Mouse (Mus musculus) forebrain, embryonic 11.5 days (tissue): ENCODE measurements at regions not wholly inside any gene's neighbourhood (a gene's known extent, or its start where the extent isn't known, plus 50 kb on each side); places are given as distances from the start of the nearest gene placed in this dataset.

Experiments
- ATAC-seq: fragments of 200-750 bp; cut with Nextera tagmentation; replicated peaks from 2 replicates; pipeline ENCODE4 v1.8.0; 2017; ENCODE audit warnings: moderate TSS enrichment; ENCODE audit not compliant: low FRiP score
- DNase-seq: peaks from one replicate; pipeline ENCODE4 v3.0.0-alpha.2; 2017; ENCODE audit warnings: low spot score
- H3K27ac ChIP-seq: fragments of 300-500 bp; sonication (generic); 2 replicates; pipeline ENCODE4 v1.5.1; 2014; ENCODE audit warnings: low read depth, low read length
- H3K27me3 ChIP-seq: fragments of 300-500 bp; sonication (generic); 2 replicates; pipeline ENCODE4 v1.6.1; 2014; ENCODE audit warnings: mild to moderate bottlenecking, low read length, mixed read lengths; ENCODE audit not compliant: control insufficient read depth, insufficient read depth
- H3K36me3 ChIP-seq: fragments of 300-500 bp; sonication (generic); 2 replicates; pipeline ENCODE4 v1.6.1; 2014; ENCODE audit warnings: mild to moderate bottlenecking, low read length, moderate library complexity, mixed read lengths; ENCODE audit not compliant: control insufficient read depth, insufficient read depth
- H3K4me1 ChIP-seq: fragments of 300-500 bp; sonication (generic); replicated peaks from 2 replicates; pipeline ENCODE4 v1.6.1; 2014; ENCODE audit warnings: low read length, mixed read lengths; ENCODE audit not compliant: control insufficient read depth, insufficient read depth
- H3K4me2 ChIP-seq: fragments of 300-500 bp; sonication (generic); 2 replicates; pipeline ENCODE4 v1.6.1; 2014; ENCODE audit warnings: low read depth, mild to moderate bottlenecking, low read length, moderate library complexity, mixed read lengths; ENCODE audit not compliant: severe bottlenecking
- H3K4me3 ChIP-seq: fragments of 300-500 bp; sonication (generic); 2 replicates; pipeline ENCODE4 v1.5.1; 2014; ENCODE audit warnings: low read depth, low read length
- H3K9ac ChIP-seq: fragments of 300-500 bp; sonication (generic); 2 replicates; pipeline ENCODE4 v1.6.1; 2014; ENCODE audit warnings: low read length
- H3K9me3 ChIP-seq: fragments of 300-500 bp; sonication (generic); 2 replicates; pipeline ENCODE4 v1.6.1; 2016; ENCODE audit warnings: low read length, mixed read lengths; ENCODE audit not compliant: control insufficient read depth
- WGBS: fragments of 180-500 bp; shearing (Covaris S2); extraction: QIAGEN DNeasy Blood & Tissue Kit; methylation state at CpG from one replicate; pipeline ENCODE4 v1.1.7; 2014; 5-methylcytosine and 5-hydroxymethylcytosine counted together

DNA sequence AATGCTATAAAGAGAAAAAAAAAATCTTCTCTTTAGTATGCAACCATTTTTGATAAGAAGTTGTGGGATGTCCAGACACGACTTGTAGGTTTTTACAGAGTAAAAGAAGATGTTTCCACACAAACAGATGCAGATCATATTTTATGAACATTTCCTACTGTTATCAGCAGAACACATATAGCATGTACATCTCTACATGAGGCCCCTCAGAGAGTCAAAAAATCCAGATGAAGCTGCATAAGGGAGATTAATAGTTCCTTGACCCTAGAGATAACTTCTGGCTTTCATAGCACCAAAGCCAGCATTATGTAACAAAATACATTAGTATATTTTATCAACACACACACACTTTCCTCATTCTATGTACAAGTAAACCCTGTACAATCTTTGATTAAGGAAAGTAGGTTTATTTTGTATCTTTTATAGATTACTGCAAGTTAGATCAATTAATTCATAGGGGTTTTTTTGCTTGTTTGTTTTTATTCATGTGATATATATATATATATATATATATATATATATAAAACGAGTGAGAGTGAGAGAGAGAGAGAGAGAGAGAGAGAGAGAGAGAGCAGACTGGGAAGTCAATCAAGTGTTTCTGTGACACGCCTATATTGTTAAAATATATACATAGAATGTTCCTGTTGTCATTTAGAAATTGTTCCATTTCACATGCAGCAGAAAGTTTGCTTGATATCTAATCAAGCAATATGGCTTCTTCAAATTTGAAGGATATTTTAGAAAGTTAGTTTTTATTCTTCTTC is 541.2 kb downstream of the Plcl1 start:
- no peaks in the 10 kb centered on the region for H3K9me3 ChIP-seq
- ATAC-seq (no peak), DNase-seq (no peak)
- H3K4me1 ChIP-seq: no peaks in the 10 kb centered on the region
- no peaks in the 10 kb centered on the region for H3K36me3 ChIP-seq
- H3K9ac ChIP-seq: no peak overlapping the region
- no peak overlapping the region for H3K4me2 ChIP-seq
- 81% methylated on average over 3 of the region's 3 CpGs for whole genome bisulfite sequencing
- no peaks in the 10 kb centered on the region for H3K27me3 ChIP-seq
- no peak overlapping the region for H3K4me3 ChIP-seq
- no peak overlapping the region for H3K27ac ChIP-seq

DNA sequence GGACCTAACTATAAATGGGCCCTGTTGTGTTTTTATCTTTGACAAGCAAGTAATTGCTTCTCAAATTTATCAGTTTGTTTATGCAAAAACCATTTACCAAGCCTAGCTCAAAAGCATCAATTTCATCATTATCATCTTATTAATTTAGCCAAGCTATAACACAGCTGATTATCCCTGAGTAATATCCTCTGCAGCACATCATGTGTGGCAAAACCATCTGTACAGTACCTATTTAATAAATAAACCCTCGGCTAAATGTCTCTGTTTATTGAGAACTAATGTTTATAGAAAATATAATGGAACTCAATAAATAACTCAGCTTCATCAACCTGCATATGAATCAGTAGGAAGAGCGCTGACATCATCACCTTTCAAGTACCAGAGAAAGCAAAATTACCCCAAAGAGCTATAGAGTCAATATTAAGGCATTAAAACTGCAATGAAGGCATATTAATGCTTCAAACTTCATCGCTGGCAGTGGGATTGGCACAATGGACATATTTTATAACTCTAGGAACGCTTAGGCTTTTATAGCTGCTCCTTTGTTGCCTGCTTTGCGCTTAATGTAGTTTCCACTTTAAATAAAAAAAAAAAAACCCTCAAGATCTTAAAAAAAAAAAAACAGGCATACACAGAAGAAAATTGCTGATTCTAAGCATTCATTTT is 542.0 kb downstream of the Plcl1 start:
- no peaks in the 10 kb centered on the region for H3K9me3 ChIP-seq
- ATAC-seq: no peak
- H3K9ac ChIP-seq: no peak overlapping the region
- WGBS: 89% methylated on average over 5 of the region's 5 CpGs
- H3K27ac ChIP-seq: no peak overlapping the region
- H3K4me1 ChIP-seq: no peaks in the 10 kb centered on the region
- no peaks in the 10 kb centered on the region for H3K27me3 ChIP-seq
- H3K4me2 ChIP-seq: no peak overlapping the region
- DNase-seq: no peak
- no peak overlapping the region for H3K4me3 ChIP-seq
- H3K36me3 ChIP-seq: no peaks in the 10 kb centered on the region

DNA sequence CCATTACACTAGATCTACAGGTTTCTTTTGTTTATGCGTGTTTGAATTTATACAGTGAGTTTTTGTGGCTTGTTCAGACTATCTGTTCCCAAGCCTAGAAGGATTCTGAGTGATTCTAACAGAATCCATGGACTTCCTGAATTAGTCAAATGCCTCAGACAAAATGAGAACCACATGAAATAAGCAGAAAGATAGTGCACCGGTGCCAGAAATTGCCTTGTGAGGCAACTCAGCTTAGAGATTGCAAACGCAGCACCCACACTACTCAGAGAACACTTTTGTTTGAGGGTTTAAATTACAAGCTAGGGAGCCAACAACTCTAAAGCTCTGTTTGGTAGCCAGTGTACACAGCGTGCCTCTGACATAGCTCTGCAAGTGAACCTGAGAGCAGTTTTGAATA is 543.9 kb downstream of the Plcl1 start:
- no peak overlapping the region for H3K4me3 ChIP-seq
- no peaks in the 10 kb centered on the region for H3K36me3 ChIP-seq
- no peak overlapping the region for H3K4me2 ChIP-seq
- H3K27ac ChIP-seq: no peak overlapping the region
- no peaks in the 10 kb centered on the region for H3K9me3 ChIP-seq
- 93% methylated on average over 4 of the region's 4 CpGs for WGBS
- H3K27me3 ChIP-seq: no peaks in the 10 kb centered on the region
- no peaks in the 10 kb centered on the region for H3K4me1 ChIP-seq
- no peak for DNase-seq
- H3K9ac ChIP-seq: no peak overlapping the region
- no peak for ATAC-seq

DNA sequence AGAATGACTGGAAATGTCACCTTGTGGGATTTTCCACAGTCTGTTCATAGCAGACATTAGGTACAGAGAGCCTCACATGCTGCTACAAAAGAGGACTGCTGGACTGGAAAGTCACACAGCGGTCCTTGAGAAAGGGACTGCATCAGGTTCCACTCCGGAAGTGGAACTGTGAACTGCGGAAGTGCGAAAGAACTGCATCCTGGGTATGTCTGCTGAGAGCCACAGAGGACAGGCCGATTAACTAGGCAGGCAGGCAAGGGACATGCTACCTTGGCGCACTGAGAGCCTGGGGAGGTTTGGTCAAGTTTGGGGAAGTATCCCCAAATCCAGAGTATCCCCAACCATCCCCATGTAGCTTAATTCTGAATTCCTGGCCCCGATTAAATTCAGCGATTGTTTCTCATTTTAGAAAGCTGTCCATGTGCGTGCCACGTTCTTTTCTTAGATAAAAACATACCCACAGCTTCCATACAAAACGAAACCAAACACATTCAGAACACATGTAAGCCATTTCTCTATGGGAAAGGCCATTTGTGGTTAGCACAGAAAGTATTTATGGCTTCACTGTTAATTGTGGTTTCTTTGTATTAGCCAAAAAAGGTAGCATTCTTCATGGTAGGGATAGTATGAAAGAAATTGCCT is 552.2 kb downstream of the Plcl1 start:
- no peaks in the 10 kb centered on the region for H3K9me3 ChIP-seq
- H3K27ac ChIP-seq: no peak overlapping the region
- 80% methylated on average over 11 of the region's 11 CpGs for WGBS
- ATAC-seq: no peak
- DNase-seq: no peak
- no peak overlapping the region for H3K9ac ChIP-seq
- no peak overlapping the region for H3K4me2 ChIP-seq
- no peak overlapping the region for H3K4me3 ChIP-seq
- no peaks in the 10 kb centered on the region for H3K36me3 ChIP-seq
- H3K4me1 ChIP-seq: no peaks in the 10 kb centered on the region
- H3K27me3 ChIP-seq: no peaks in the 10 kb centered on the region

DNA sequence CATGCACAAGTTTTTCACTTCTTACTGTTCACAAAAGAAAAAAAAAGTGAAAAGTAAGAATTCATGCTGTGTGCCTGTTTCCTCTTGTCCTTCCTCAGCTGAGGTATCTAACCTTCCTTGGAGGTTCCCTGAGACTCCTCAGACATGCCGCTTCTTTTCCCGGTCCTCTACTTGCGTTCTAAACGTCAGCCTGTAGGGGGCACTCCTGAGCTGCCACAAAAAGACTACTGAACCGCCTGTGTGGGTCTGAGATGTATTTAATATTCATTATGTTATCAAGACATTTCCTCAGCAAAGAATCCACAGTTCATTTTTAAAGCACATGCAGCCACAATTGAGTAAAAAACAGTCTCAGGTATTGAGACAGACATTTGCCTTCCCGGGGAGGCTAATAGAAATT is 554.6 kb downstream of the Plcl1 start:
- H3K4me1 ChIP-seq: no peaks in the 10 kb centered on the region
- 23% methylated on average over 6 of the region's 6 CpGs for WGBS
- H3K36me3 ChIP-seq: no peaks in the 10 kb centered on the region
- H3K27me3 ChIP-seq: no peaks in the 10 kb centered on the region
- H3K4me3 ChIP-seq: no peak overlapping the region
- H3K9me3 ChIP-seq: no peaks in the 10 kb centered on the region
- peak; percentile 85 for DNase-seq
- peak; percentile 64; the same call in 1 of the 2 replicates for ATAC-seq
- no peak overlapping the region for H3K27ac ChIP-seq
- no peak overlapping the region for H3K4me2 ChIP-seq
- no peak overlapping the region for H3K9ac ChIP-seq

DNA sequence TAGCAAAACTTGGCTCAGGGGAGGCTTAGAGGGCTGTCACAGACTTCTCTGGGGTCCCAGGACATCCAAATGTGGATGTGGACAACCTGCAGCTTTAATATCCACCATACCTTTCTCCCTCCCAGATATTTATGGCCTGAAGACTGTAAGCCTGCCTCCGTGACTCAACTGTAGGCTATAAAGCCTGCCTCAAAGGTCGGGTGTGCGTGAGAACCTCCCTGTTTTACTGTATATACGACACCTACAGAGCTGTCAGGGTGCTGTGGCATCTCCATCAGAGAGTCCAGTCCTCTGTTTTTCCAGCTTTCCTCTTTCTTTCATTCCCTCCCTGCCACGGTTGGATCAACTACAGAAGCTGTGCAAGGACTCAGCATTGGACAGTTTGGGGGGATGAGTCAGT is 558.1 kb downstream of the Plcl1 start:
- no peaks in the 10 kb centered on the region for H3K36me3 ChIP-seq
- DNase-seq: no peak
- no peaks in the 10 kb centered on the region for H3K4me1 ChIP-seq
- H3K9ac ChIP-seq: no peak overlapping the region
- H3K4me2 ChIP-seq: no peak overlapping the region
- H3K4me3 ChIP-seq: no peak overlapping the region
- no peak overlapping the region for H3K27ac ChIP-seq
- ATAC-seq: no peak
- 75% methylated on average over 5 of the region's 5 CpGs for WGBS
- no peaks in the 10 kb centered on the region for H3K27me3 ChIP-seq
- no peaks in the 10 kb centered on the region for H3K9me3 ChIP-seq

DNA sequence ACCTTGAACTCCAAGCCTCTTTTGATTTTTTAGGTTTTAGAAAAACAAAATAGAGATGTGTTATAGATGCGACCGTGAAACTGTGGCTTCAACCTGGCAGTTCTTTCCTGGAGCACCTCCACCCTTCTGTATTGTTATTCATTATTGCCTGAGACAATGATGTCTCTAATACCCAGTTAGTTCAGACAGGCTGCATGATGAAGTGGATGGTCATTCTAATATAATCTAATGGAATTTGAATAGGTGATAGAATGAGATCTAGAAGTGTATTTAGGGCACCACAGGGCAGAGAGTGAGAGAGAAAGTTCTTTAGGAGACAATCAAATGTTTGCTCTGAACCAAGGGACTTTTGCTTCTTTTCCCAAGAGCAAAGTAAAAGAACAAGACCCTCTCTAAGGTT is 560.6 kb downstream of the Plcl1 start:
- H3K4me2 ChIP-seq: no peak overlapping the region
- 85% methylated on average over 2 of the region's 2 CpGs for WGBS
- no peak overlapping the region for H3K9ac ChIP-seq
- H3K27ac ChIP-seq: no peak overlapping the region
- H3K4me3 ChIP-seq: no peak overlapping the region
- H3K4me1 ChIP-seq: no peaks in the 10 kb centered on the region
- no peak for DNase-seq
- H3K36me3 ChIP-seq: no peaks in the 10 kb centered on the region
- no peaks in the 10 kb centered on the region; the same call in 1 of the 2 replicates for H3K27me3 ChIP-seq
- no peaks in the 10 kb centered on the region for H3K9me3 ChIP-seq
- ATAC-seq: no peak

DNA sequence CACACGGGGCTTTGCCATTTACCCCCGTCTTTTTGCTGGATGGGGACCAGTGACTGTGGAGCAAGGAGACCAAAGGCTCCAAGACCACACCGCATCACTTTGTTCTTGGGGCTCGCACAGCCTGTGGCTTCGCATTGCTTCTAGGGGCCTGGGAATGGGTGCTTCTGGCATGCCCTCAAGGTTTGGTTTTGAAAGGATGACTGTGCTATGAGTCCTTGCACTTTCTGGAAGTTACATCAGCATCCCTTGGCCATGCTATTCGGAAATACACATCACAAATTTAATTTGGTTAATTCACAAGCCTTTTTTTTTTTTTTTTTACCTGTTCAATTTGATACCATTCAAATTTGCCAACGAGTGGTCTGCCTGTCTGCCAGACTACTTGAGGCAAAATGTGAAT is 562.1 kb downstream of the Plcl1 start:
- Histone ChIP-seq H3K4me1 (no peaks in the 10 kb centered on the region), H3K27me3 (no peaks in the 10 kb centered on the region; the same call in 1 of the 2 replicates), H3K4me3 (no peak overlapping the region), H3K9ac (no peak overlapping the region), H3K4me2 (no peak overlapping the region), H3K9me3 (no peaks in the 10 kb centered on the region), H3K27ac (no peak overlapping the region), H3K36me3 (no peaks in the 10 kb centered on the region)
- ATAC-seq: no peak
- no peak for DNase-seq
- 94% methylated on average over 7 of the region's 7 CpGs for WGBS
